Mouse (Mus musculus) lung, postnatal 14 days (tissue): ENCODE results near the gene Arhgef7.

ENCODE experiments used
- DNase-seq: peaks from one replicate; pipeline ENCODE4 v3.0.0; 2021

Arhgef7 gene

GRCm38 (mm10) chr8:11727651-11728481 lies at the start of gene Arhgef7:
TSS of gene Arhgef7 (plus strand) at chr8:11727721.
- DNase-seq = peak; percentile 57

GRCm38 (mm10) chr8:11684558-11684957 lies 43.0 kb upstream of the Arhgef7 start:
- no peak for DNase-seq

GRCm38 (mm10) chr8:11687251-11687650 lies 40.3 kb upstream of the Arhgef7 start:
- DNase-seq = no peak

GRCm38 (mm10) chr8:11689945-11690344 lies 37.6 kb upstream of the Arhgef7 start:
- no peak for DNase-seq

- DNase-seq = no peak
These were observed 36.2 kb upstream of the Arhgef7 start for GRCm38 (mm10) chr8:11691284-11691683.

GRCm38 (mm10) chr8:11691761-11692160 lies 35.8 kb upstream of the Arhgef7 start:
- DNase-seq = no peak

- DNase-seq = no peak
These were observed 35.1 kb upstream of the Arhgef7 start for GRCm38 (mm10) chr8:11692455-11692854.

- DNase-seq = no peak
These were observed 33.5 kb upstream of the Arhgef7 start for GRCm38 (mm10) chr8:11693972-11694371.

GRCm38 (mm10) chr8:11696176-11696575 lies 31.3 kb upstream of the Arhgef7 start:
- DNase-seq = no peak

GRCm38 (mm10) chr8:11697467-11697866 lies 30.1 kb upstream of the Arhgef7 start:
- no peak for DNase-seq

- no peak for DNase-seq
These were observed 28.0 kb upstream of the Arhgef7 start for GRCm38 (mm10) chr8:11699442-11700001.

GRCm38 (mm10) chr8:11700060-11701032 lies 27.2 kb upstream of the Arhgef7 start:
- DNase-seq = peak; percentile 86

- DNase-seq = no peak
These were observed 26.5 kb upstream of the Arhgef7 start, which contains the start of gene 1700016D06Rik for GRCm38 (mm10) chr8:11701033-11701362. TSS of gene 1700016D06Rik (minus strand) at chr8:11701063.

GRCm38 (mm10) chr8:11701428-11701827 lies 26.1 kb upstream of the Arhgef7 start:
- no peak for DNase-seq

- DNase-seq = no peak
These were observed 23.7 kb upstream of the Arhgef7 start for GRCm38 (mm10) chr8:11703789-11704188.

- no peak for DNase-seq
These were observed 22.7 kb upstream of the Arhgef7 start for GRCm38 (mm10) chr8:11704716-11705420.

GRCm38 (mm10) chr8:11705818-11706217 lies 21.7 kb upstream of the Arhgef7 start:
- DNase-seq = peak; percentile 49

- no peak for DNase-seq
These were observed 19.8 kb upstream of the Arhgef7 start for GRCm38 (mm10) chr8:11707701-11708100.

- no peak for DNase-seq
These were observed 18.7 kb upstream of the Arhgef7 start for GRCm38 (mm10) chr8:11708815-11709214.

- DNase-seq = no peak
These were observed 18.0 kb upstream of the Arhgef7 start for GRCm38 (mm10) chr8:11709542-11709941.

- no peak for DNase-seq
These were observed 17.1 kb upstream of the Arhgef7 start for GRCm38 (mm10) chr8:11710415-11710814.

GRCm38 (mm10) chr8:11712244-11712643 lies 15.3 kb upstream of the Arhgef7 start:
- DNase-seq = peak; percentile 32

GRCm38 (mm10) chr8:11717194-11717593 lies 10.3 kb upstream of the Arhgef7 start:
- DNase-seq = no peak
